Mouse (Mus musculus) cerebellum, adult 8-10 months (tissue): ENCODE measurements around the gene Rabggtb.

ENCODE experiments used
- DNase-seq: peaks from one replicate; pipeline ENCODE4 v3.0.0; 2022

Rabggtb gene

GRCm38 (mm10) chr3:153858350-153859001, 54.3 kb downstream of the Rabggtb start:
- DNase-seq: no peak
